20 mouse cellular contexts compared by ENCODE assay signal in the genomic region with DNA sequence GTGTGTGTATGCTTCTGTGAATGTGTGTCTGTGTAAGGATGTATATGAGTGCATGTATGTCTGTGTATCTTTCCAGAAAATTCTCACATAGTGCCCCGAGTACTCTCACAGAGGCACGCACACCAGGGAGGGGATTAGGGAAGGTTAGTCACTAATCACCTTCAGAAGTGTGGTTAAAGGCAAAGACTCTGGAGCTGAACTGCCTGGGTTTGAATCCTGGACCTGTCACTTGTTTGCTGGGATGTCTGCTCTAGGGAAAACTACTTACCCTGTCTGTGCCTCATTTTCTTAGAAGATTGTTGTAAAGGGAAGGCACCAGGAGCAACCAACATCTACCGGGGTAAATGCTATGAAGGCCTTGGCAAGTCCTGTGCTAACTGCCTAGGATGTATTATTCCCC. TPM values are rescaled to one million over a fixed set of nuclear protein-coding genes. Genes with fewer than 3 reads are reported as not detected.
DNase-seq lines count a peak whose midpoint lies in the region; ATAC-seq and TF ChIP-seq lines count a peak whose summit lies in the region.
"Had no signal": no experiment of that assay in that cellular context is flagged by ENCODE, and none has a peak within 500 bp of the region (broad histone marks: within the 10 kb centered on the region; RNA-seq: fewer than 3 reads in every experiment).

No protein-coding gene starts in this region.

- no peak for ATAC-seq in kidney, postnatal 0 days (replicated peaks; ENCODE audit: low FRiP score, low read depth)
- ATAC-seq in limb, embryonic 14.5 days (ENCODE audit: low FRiP score, low read depth), result no peak

- 63% methylated on average over 3 of the region's 3 CpGs for WGBS in heart, embryonic 10.5 days
- WGBS in kidney, postnatal 0 days, result 79% methylated on average over 3 of the region's 3 CpGs
- 65% methylated on average over 3 of the region's 3 CpGs for WGBS in limb, embryonic 14.5 days

- H3K36me3 ChIP-seq in heart, embryonic 10.5 days, result no peaks in the 10 kb centered on the region
- H3K36me3 ChIP-seq in kidney, postnatal 0 days (ENCODE audit: insufficient read depth, low read length), result no peaks in the 10 kb centered on the region
- no peaks in the 10 kb centered on the region for H3K36me3 ChIP-seq in limb, embryonic 14.5 days (ENCODE audit: control insufficient read depth, insufficient read depth, low read length)
- H3K36me3 ChIP-seq: forebrain, embryonic 12.5 days; G1E had no signal

- H3K4me3 ChIP-seq in heart, embryonic 10.5 days, result no peak overlapping the region
- no peak overlapping the region for H3K4me3 ChIP-seq in kidney, postnatal 0 days (replicated peaks; ENCODE audit: low read depth, low read length)
- peak overlapping the region; percentile 54 for H3K4me3 ChIP-seq in bone marrow macrophage, adult 2 months (ENCODE audit: insufficient read depth, low read length)
- no peak overlapping the region for H3K4me3 ChIP-seq in limb, embryonic 14.5 days (replicated peaks; ENCODE audit: low read length)
- H3K4me3 ChIP-seq: forebrain, embryonic 12.5 days had no signal

- no peak for TF ChIP-seq CTCF in kidney, postnatal 0 days (IDR thresholded peaks at IDR 0.05; ENCODE audit: low read depth)
- no peak for TF ChIP-seq CTCF in bone marrow macrophage, adult 2 months (IDR thresholded peaks at IDR 0.05; ENCODE audit: low read depth, low read length)

- no peak for DNase-seq in heart, embryonic 10.5 days (ENCODE audit: low spot score)
- DNase-seq in heart, adult 8-10 months (ENCODE audit: low spot score), result no peak
- no peak for DNase-seq in kidney, postnatal 0 days (ENCODE audit: low spot score)
- DNase-seq in kidney, postnatal 4 days, result no peak
- no peak for DNase-seq in limb, embryonic 14.5 days (ENCODE audit: low spot score)
- no peak for DNase-seq in urinary bladder, postnatal 14 days (ENCODE audit: low spot score)
- DNase-seq in adrenal gland, adult 8-10 months, result no peak
- DNase-seq: B cell, adult 2 months; spleen, adult 18-20 months; thymus, postnatal 36 days had no signal

- no peak overlapping the region for H3K4me2 ChIP-seq in kidney, postnatal 0 days (ENCODE audit: low read length)
- H3K4me2 ChIP-seq in limb, embryonic 14.5 days (replicated peaks; ENCODE audit: low read depth, low read length, severe bottlenecking), result no peak overlapping the region
- H3K4me2 ChIP-seq: forebrain, embryonic 12.5 days; liver, embryonic 11.5 days had no signal

- peak overlapping the region; percentile 82; the same call in 1 of the 2 replicates for H3K27ac ChIP-seq in heart, embryonic 10.5 days
- H3K27ac ChIP-seq in kidney, postnatal 0 days, result peak overlapping the region; percentile 77
- H3K27ac ChIP-seq in bone marrow macrophage, adult 2 months (ENCODE audit: insufficient read depth, low read depth, low read length), result peak overlapping the region; percentile 93
- peak overlapping the region; percentile 78 for H3K27ac ChIP-seq in limb, embryonic 14.5 days (replicated peaks; ENCODE audit: low read depth, low read length)

- peaks cover 35% of the 10 kb centered on the region for H3K4me1 ChIP-seq in heart, embryonic 10.5 days
- H3K4me1 ChIP-seq in kidney, postnatal 0 days (replicated peaks; ENCODE audit: insufficient read depth, low read length), result 0 out of 2 replicates have a peak, but pooled peaks cover 3% of the 10 kb centered on the region
- peaks cover 47% of the 10 kb centered on the region for H3K4me1 ChIP-seq in bone marrow macrophage, adult 2 months (ENCODE audit: control insufficient read depth, insufficient read depth, low read length)
- H3K4me1 ChIP-seq in limb, embryonic 14.5 days (ENCODE audit: control insufficient read depth, insufficient read depth, low read length), result peaks cover 18% of the 10 kb centered on the region

- no peaks in the 10 kb centered on the region for H3K27me3 ChIP-seq in heart, embryonic 10.5 days (ENCODE audit: insufficient read depth, poor library complexity, severe bottlenecking)
- no peaks in the 10 kb centered on the region for H3K27me3 ChIP-seq in kidney, postnatal 0 days (ENCODE audit: insufficient read depth, low read length)
- H3K27me3 ChIP-seq in limb, embryonic 14.5 days (ENCODE audit: control insufficient read depth, insufficient read depth, low read length), result no peaks in the 10 kb centered on the region
- H3K27me3 ChIP-seq: forebrain, embryonic 12.5 days had no signal

- no peak overlapping the region for H3K9ac ChIP-seq in kidney, postnatal 0 days (ENCODE audit: low read depth, low read length)
- no peak overlapping the region for H3K9ac ChIP-seq in limb, embryonic 14.5 days (ENCODE audit: low read depth, low read length, severe bottlenecking)
- H3K9ac ChIP-seq: forebrain, embryonic 12.5 days had no signal

- TF ChIP-seq POLR2A in bone marrow macrophage, adult 2 months (IDR thresholded peaks at IDR 0.05; ENCODE audit: borderline replicate concordance, low read depth, low read length), result no peak
- no peak for TF ChIP-seq POLR2A in limb, embryonic 14.5 days (IDR thresholded peaks at IDR 0.05; ENCODE audit: borderline replicate concordance, extremely low read depth, insufficient read depth, insufficient read length)

- no peaks in the 10 kb centered on the region for H3K9me3 ChIP-seq in heart, embryonic 10.5 days
- H3K9me3 ChIP-seq in kidney, postnatal 0 days (replicated peaks; ENCODE audit: low read length), result no peaks in the 10 kb centered on the region
- no peaks in the 10 kb centered on the region for H3K9me3 ChIP-seq in limb, embryonic 14.5 days (ENCODE audit: control insufficient read depth, low read length)
- H3K9me3 ChIP-seq: forebrain, embryonic 12.5 days; G1E had no signal

RNA-seq across cellular contexts. Expression of gene Ninj2, which starts 22.3 kb away (rescaled TPM):
- not detected in 2 replicates for polyA plus RNA-seq in heart, embryonic 10.5 days (2016; fragmentation: Nextera tagmentation; extraction: Ambion mirVana)
- total RNA-seq in heart, adult 8-10 months (2022), result not detected
- polyA plus RNA-seq in kidney, postnatal 0 days (2015; fragmentation: Nextera tagmentation; extraction: Ambion mirVana), result not detected in 2 replicates
- not detected in 2 replicates for polyA plus RNA-seq in bone marrow macrophage, adult 2 months (2012; ENCODE audit: insufficient read depth, insufficient read length, missing spikeins)
- 1.9 and 2.8 TPM in 2 replicates for polyA plus RNA-seq in limb, embryonic 14.5 days (2012; rRNA removed)
- polyA plus RNA-seq in limb, embryonic 14.5 days (2014; fragmentation: Nextera tagmentation; extraction: Ambion mirVana), result 1.3 and 1.7 TPM in 2 replicates
- total RNA-seq in adrenal gland, adult 8-10 months (2022), result not detected
- total RNA-seq: adrenal gland, postnatal 25 days; G1E; granulocyte monocyte progenitor cell, adult 5-6 weeks had no signal
- polyA plus RNA-seq: embryonic facial prominence, embryonic 11.5 days; forebrain, embryonic 12.5 days; G1E; large intestine, adult 2 months; liver, embryonic 11.5 days; neural tube, embryonic 14.5 days; stomach, embryonic 16.5 days had no signal
